Mouse (Mus musculus): ENCODE results near the gene Hoxb5.

Hoxb5 gene

DNA sequence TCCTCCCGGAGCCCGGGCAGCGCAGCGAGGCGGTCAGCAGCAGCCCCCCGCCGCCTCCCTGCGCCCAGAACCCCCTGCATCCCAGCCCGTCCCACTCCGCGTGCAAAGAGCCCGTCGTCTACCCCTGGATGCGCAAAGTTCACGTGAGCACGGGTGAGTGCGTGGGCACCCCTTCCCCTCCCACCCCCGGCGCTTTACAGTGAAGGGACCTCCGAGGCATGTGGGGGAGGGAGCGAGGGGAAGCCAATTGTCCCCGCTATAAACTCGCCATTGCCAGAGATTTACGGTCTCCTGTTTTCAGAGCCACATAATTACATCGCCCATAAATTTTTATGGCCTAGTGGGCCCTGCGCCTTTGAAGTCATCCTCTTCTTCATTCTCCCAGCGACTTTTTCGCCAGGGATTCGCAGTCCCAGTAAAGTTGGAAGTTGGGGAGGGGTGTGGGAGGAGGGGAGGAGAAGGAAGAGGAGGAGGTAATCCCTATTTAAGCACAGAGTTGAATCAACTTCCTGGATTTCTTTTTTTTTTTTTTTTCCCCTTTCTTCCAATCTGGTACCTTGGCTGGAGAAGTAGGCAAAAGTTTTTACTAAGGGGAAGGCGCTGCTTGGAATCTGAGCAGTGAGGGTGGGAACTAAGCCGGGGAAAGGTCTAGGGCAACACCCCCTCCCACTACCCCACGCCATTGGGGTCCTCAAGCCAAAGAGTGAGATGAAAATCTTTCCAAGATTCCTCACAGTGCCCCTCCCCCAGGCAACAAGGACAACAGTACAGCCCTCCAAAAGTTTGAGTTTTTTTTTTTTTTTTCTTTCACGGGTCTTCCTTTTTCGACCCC, 16.2 kb downstream of the Hoxb5 start:
- DNase-seq = peak; percentile 56 to 81

DNA sequence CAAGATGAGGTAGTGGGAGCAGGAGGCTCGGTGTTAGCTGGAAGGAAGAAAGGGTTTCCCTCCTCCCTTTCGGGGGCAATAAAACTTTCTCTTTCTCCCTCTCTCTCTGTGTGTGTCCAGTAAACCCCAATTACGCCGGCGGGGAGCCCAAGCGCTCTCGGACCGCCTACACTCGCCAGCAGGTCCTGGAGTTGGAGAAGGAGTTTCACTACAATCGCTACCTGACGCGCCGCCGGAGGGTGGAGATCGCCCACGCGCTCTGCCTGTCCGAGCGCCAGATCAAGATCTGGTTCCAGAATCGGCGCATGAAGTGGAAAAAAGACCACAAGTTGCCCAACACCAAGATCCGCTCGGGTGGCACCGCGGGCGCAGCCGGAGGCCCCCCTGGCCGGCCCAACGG, 16.8 kb downstream of the Hoxb5 start:
- peak; percentile 75 to 87 for DNase-seq

DNA sequence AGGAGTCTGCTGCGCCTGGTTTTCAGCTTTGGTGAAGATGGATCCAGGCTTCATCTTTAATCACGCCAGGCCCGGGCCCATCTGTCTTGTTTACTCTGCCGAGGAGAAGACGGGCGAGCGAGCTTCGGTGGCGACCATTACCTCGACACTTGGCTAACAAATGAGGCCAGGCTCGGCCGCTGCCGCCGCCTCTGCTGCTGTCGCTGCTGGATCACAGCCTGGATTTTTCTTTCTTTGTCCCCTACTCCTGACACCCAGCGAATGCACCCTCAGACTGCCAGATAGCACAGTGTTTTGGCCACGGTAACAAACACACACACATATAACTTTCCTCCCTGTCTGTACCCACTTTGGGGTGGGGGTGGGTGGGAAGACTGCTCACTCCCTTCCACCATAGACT, 17.6 kb downstream of the Hoxb5 start:
- DNase-seq = peak; percentile 48 to 56

DNA sequence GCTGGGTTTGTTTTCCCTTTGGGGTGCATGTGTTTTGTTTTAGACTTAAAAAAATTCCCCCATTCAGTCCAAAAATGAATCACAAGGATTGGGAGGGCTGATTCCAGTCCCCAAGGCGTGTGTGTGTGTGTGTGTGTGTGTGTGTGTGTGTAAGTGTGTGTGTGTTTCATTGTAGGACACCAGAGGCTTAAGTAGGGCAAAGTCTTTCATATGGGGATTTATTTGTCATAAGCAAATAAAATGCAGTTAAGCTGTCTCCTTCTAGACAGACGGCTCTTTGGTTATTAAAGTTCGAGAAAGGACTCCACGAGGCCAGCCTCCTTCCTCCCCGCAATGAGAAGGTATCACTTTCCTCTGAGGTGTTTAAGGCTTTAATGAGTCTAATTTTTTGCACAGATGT, 18.7 kb downstream of the Hoxb5 start:
- no peak for DNase-seq

DNA sequence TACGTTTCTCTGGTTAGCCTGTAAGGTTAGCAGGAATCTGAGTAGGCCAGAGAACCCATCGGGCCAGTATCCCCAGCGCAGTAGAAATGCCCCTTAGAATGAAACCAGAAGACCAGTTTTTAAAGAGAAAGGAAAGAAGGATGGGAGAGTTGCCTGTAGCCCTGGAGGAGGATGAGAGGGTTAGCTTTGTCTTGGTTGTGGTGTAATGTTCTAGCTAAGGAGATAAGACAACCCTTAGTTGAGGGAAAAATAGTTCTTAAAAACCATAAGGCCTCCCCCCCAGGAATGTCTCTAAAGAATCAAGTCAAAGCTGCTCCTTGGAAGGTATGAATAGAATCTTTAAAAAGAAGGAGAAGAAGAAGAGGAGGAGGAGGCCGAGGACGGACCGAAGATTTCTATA, 19.6 kb downstream of the Hoxb5 start:
- DNase-seq = no peak

DNA sequence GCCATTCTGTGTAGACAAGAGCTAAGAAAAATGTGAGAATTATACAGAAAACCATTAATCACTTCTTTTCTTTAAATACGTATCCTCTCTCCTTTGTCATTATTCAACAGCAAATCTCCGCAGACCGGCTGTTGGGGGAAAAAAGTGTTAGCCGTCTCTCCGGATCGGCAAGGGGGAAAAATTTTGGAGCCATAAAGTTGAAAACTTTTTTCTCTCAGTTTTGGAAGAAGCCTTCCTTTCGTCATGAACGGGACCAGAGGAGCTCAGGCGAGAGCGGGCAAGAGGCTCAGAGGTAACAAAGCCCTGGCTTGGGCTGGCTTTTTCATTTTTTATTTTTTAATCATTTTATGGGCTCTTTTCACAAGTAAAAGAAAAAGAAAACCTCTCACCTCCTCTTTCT, 20.0 kb downstream of the Hoxb5 start, which contains the start of gene Hoxb3:
Gene Hoxb3 (plus strand): TSS at position 173 of the 400 bp plus-strand sequence.
- DNase-seq = no peak

GRCm38 (mm10) chr11:96324125-96324524, 21.0 kb downstream of the Hoxb5 start:
- peak in 1 of 2 experiments; percentile 51 for DNase-seq

- DNase-seq = peak in 1 of 2 experiments; percentile 37
Measured at GRCm38 (mm10) chr11:96324965-96325364, 21.8 kb downstream of the Hoxb5 start.

DNA sequence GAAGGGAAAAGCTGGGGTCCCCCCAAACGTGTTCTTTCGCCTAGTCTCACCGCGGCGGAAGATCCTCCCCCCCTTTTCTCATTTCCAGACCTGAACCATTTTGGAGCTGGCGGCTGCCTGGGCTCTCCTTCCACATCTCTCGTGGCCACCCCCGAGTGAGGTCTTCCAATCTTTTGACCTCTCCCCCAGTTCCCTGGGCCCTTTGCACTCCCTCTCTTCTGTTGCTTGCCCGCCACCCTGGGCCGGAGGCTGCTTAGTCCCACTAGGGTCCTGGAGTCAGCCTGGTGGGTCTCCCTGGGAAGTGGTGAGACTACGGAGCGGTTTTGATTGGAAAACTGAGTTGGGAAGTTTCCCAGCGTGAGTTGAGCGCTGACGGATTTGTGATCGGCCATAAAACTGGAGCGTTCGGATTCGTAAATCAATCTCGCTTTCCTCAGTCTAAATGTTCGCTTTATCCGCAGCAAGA, 22.6 kb downstream of the Hoxb5 start:
- DNase-seq = peak in 1 of 2 experiments; percentile 41

DNA sequence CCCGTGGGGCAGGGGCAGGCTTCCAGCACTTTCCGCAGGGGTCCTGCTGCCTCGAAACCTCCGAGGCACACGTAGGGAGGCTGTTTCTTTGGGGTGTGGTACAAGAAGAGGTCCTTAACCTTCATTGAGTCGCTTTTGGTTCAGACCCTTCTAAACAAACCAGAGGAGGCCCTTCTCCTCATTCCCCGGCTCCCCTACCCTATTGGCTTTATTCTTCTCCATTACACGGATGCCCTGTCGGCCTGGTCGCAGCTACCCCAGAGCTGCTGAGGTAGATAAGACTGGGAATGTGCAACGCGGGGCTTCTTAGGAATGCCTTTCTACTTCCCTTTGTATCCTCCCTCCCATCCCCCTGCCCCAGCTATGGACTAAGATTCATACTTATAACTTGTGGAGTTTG, 23.6 kb downstream of the Hoxb5 start:
- peak in 1 of 2 experiments; percentile 30 for DNase-seq

DNA sequence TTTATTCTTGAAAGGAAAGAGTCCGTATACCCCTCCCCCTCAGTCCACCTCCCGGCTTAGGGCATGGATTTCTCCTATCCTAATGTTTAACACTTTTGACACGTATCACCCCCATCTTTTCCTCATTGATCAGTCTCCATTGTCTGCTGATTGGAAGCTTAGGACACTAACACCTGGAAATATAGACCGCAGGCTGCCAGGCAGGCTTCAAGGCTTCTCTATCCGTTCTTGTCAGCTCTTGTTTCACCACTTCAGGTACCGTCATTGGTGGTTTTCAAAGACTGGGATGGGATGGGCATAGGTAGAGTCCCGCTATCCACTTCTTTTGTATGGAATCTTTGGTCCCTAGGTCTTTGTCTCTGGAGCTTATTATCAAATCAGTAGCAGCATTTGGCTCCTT, 24.0 kb downstream of the Hoxb5 start:
- DNase-seq = no peak

- DNase-seq = no peak
Measured at GRCm38 (mm10) chr11:96327750-96328149, 24.6 kb downstream of the Hoxb5 start.

GRCm38 (mm10) chr11:96328605-96329004, 25.5 kb downstream of the Hoxb5 start:
- no peak for DNase-seq

GRCm38 (mm10) chr11:96332105-96332504, 29.0 kb downstream of the Hoxb5 start:
- DNase-seq = peak in 1 of 2 experiments; percentile 41

DNA sequence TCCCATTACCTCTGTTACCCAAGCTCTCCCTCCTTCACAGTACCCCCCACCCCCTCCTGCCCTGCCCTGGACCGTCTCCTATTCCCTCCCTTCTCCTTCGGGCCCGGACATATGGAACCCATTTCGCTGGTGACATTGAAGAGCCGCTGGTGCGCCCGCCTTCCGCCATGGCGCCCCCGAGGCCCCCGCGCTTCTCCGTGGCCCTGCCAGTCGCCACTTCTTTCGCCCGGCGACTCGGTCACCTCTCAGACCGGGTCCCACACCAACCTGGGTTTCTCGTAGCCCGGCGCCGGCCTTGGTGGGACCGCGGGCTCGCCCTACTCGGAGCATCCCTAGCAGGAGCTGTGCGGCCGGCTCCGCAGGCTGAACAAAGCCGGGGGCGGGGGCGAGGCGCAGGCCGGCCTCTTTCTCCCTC, 29.5 kb downstream of the Hoxb5 start:
- DNase-seq = peak in 1 of 2 experiments; percentile 43

DNA sequence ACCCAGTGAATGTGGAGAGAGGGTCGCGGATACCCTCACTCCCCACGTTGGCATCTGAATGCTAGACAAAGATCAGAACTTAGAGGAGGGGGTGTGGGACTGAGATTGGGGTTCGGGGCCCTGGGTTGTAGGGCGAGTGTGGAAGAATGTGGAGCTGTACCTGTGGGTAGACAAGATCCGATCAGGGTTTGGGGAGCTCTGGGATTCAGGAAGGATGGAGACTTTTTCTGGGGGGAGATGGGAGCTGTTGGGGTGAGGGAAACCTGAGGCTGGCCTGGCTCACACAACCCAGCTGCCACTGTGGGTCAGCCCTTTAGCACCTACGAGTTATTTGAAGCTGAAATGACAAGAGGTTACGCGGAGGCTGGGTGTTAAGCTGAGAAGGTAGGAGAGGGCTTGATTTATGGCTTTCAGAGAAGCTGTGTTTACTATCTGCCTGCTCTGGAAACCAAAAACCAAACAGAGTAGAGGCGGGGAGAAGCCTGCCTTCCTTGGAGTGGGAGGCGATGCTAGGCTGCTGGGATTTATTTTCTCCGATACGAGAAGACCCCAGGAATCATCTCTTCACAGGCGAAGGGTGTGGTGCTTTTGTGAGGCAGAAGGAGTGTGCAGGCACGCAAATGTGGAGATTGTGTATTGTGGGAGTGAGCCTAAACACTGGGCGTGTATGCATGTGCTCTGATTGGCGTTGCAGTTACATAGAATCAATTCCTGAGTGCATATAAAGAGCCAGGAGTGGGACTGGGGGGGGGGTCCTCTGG, 30.3 kb downstream of the Hoxb5 start:
- peak in 1 of 2 experiments; percentile 32 for DNase-seq

DNA sequence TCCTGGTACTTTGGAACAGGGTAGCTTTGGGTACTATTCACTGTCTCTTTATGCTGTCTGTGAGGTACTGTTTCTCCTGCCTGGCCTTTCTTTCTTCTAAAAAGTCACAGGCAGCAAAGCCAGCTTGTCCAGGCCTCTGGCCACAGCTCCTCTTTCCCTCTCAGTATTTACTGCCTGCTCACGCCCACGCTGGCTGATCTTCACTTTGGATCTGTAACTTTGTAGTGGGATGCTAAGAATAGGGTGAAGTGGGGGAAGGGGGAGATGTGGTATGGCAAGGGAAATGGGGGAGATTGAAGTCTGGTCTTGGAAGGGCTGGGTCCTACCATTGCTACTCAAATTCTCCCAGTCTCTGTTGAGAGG, 30.8 kb downstream of the Hoxb5 start:
- no peak for DNase-seq

- no peak for DNase-seq
Measured at GRCm38 (mm10) chr11:96334998-96335397, 31.9 kb downstream of the Hoxb5 start.

DNA sequence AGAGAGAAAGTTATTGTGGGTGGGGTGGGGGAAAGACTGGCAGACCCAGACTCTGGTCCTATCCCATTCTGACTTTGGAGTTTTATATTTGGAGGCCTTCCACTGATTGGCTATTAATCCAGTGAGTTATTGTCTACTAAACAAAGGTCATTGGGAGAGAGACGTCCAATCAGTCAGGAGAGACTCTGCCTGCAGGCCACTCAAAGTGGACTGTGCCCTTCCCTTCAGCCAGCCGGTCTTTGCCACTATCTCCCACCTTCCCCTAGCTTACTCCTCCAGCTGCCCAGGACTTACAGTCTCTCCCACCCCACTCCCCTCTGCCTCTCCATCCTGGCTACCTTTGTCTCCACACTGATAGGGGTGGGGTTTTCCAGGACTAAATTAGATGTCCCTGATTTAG, 33.5 kb downstream of the Hoxb5 start:
- peak; percentile 51 to 81 for DNase-seq

DNA sequence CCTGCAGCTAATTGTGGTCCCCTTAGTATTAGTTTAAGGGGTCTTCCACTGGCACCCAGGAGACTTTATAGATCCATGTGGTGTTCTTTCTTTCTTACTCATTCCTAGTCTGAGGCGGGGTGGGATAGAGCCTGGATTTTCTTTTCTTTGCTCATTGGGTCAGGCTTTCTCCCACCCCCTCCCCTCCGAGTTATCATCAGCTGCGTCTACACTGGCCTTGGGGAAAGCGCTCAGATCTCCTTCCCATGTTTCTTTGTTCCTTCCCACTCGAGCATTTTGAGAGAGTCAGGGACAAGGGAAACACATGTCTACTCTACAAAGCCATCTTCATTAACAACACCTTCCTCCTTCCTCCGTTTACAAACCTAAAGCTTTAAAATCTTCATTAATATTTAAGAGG, 33.9 kb downstream of the Hoxb5 start:
- DNase-seq = no peak

- DNase-seq = no peak
Measured at GRCm38 (mm10) chr11:96338957-96339855, 36.1 kb downstream of the Hoxb5 start.

GRCm38 (mm10) chr11:96340698-96341365, 37.7 kb downstream of the Hoxb5 start:
- peak; percentile 61 to 80 for DNase-seq
